In the genomic region with DNA sequence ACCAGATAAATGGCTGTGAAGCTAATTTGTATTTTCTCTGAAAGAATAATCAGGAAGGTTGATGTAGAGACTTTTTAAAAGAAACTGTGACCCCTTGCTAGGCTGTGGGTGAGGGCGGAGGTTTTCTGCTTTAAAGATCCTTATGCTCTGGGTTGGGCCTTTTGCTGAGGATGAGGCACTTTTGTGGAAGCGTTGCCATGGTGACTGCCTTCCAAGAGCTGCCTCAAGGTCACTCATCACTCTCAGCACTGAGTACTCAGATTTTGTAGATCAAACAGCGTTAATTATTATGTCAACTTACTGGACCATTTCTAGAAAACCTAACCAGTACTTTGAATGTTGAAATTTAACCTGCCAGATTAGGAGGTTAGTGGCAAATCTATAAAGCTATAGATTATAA, we compare ENCODE assay signal across 8 mouse cellular contexts. TPM values are rescaled to one million over a fixed set of nuclear protein-coding genes. Genes with fewer than 3 reads are reported as not detected.
DNase-seq lines count a peak whose midpoint lies in the region; ATAC-seq and TF ChIP-seq lines count a peak whose summit lies in the region.

No protein-coding gene starts in this region.

- H3K9me3 ChIP-seq in intestine, embryonic 15.5 days: no peaks in the 10 kb centered on the region
- no peaks in the 10 kb centered on the region for H3K9me3 ChIP-seq in intestine, postnatal 0 days (ENCODE audit: control insufficient read depth)
- no peaks in the 10 kb centered on the region for H3K9me3 ChIP-seq in hindbrain, embryonic 12.5 days (replicated peaks)
- no peaks in the 10 kb centered on the region for H3K9me3 ChIP-seq in midbrain, embryonic 14.5 days (ENCODE audit: control insufficient read depth, low read length)

- no peaks in the 10 kb centered on the region for H3K27me3 ChIP-seq in intestine, embryonic 15.5 days (replicated peaks)
- H3K27me3 ChIP-seq in intestine, postnatal 0 days (replicated peaks; ENCODE audit: control insufficient read depth, insufficient read depth, low read length): no peaks in the 10 kb centered on the region
- H3K27me3 ChIP-seq in hindbrain, embryonic 12.5 days: no peaks in the 10 kb centered on the region
- H3K27me3 ChIP-seq in midbrain, embryonic 14.5 days (ENCODE audit: control insufficient read depth, insufficient read depth, low read length): no peaks in the 10 kb centered on the region

- H3K27ac ChIP-seq in intestine, embryonic 15.5 days: no peak overlapping the region
- H3K27ac ChIP-seq in intestine, postnatal 0 days (ENCODE audit: low read depth, low read length): no peak overlapping the region
- peak overlapping the region; percentile 91 for H3K27ac ChIP-seq in hindbrain, embryonic 12.5 days
- H3K27ac ChIP-seq in midbrain, embryonic 14.5 days (replicated peaks; ENCODE audit: low read depth, low read length): peak overlapping the region; percentile 92

- peak; percentile 44 to 65 for DNase-seq in adrenal gland, postnatal 36 days
- DNase-seq in midbrain, embryonic 14.5 days: peak; percentile 91
- no peak for DNase-seq in urinary bladder, adult 2 months (ENCODE audit: low spot score)
- no peak for DNase-seq in T-cell, adult 2 months (ENCODE audit: low spot score)
- DNase-seq in B cell, adult 2 months: no peak

- no peak for TF ChIP-seq CTCF in intestine, postnatal 0 days (IDR thresholded peaks at IDR 0.05; ENCODE audit: low read depth)

- 31% methylated on average over 3 of the region's 3 CpGs for WGBS in intestine, embryonic 15.5 days
- WGBS in intestine, postnatal 0 days: 42% methylated on average over 3 of the region's 3 CpGs
- 31% methylated on average over 3 of the region's 3 CpGs for WGBS in hindbrain, embryonic 12.5 days
- WGBS in midbrain, embryonic 14.5 days: 5% methylated on average over 3 of the region's 3 CpGs

- H3K4me3 ChIP-seq in intestine, embryonic 15.5 days (replicated peaks): no peak overlapping the region
- H3K4me3 ChIP-seq in intestine, postnatal 0 days (ENCODE audit: low read depth, low read length): no peak overlapping the region
- no peak overlapping the region for H3K4me3 ChIP-seq in hindbrain, embryonic 12.5 days
- no peak overlapping the region for H3K4me3 ChIP-seq in midbrain, embryonic 14.5 days (replicated peaks; ENCODE audit: low read depth, low read length)

- peaks cover 16% of the 10 kb centered on the region for H3K4me1 ChIP-seq in intestine, embryonic 15.5 days (replicated peaks)
- H3K4me1 ChIP-seq in intestine, postnatal 0 days (replicated peaks; ENCODE audit: control insufficient read depth, insufficient read depth, low read length): 0 out of 2 replicates have a peak, but pooled peaks cover 12% of the 10 kb centered on the region
- peaks cover 23% of the 10 kb centered on the region for H3K4me1 ChIP-seq in hindbrain, embryonic 12.5 days
- peaks cover 31% of the 10 kb centered on the region for H3K4me1 ChIP-seq in midbrain, embryonic 14.5 days (ENCODE audit: control insufficient read depth, insufficient read depth, low read length)

- no peaks in the 10 kb centered on the region for H3K36me3 ChIP-seq in intestine, embryonic 15.5 days
- no peaks in the 10 kb centered on the region for H3K36me3 ChIP-seq in intestine, postnatal 0 days (ENCODE audit: control insufficient read depth, insufficient read depth)
- H3K36me3 ChIP-seq in hindbrain, embryonic 12.5 days: no peaks in the 10 kb centered on the region
- no peaks in the 10 kb centered on the region for H3K36me3 ChIP-seq in midbrain, embryonic 14.5 days (ENCODE audit: control insufficient read depth, insufficient read depth, low read length)

- 0 out of 2 replicates have a peak, but pooled peaks have one; percentile 27 for ATAC-seq in intestine, embryonic 15.5 days
- no peak for ATAC-seq in intestine, postnatal 0 days
- ATAC-seq in hindbrain, embryonic 12.5 days (ENCODE audit: low FRiP score): peak; percentile 75; the same call in 1 of the 2 replicates
- ATAC-seq in midbrain, embryonic 14.5 days (ENCODE audit: low FRiP score, low TSS enrichment): peak; percentile 43; the same call in 1 of the 2 replicates

- no peak overlapping the region for H3K4me2 ChIP-seq in intestine, embryonic 15.5 days (replicated peaks)
- H3K4me2 ChIP-seq in intestine, postnatal 0 days (replicated peaks; ENCODE audit: low read depth): no peak overlapping the region
- no peak overlapping the region for H3K4me2 ChIP-seq in hindbrain, embryonic 12.5 days (replicated peaks)
- peak overlapping the region; percentile 13 for H3K4me2 ChIP-seq in midbrain, embryonic 14.5 days (ENCODE audit: low read length)

- no peak overlapping the region for H3K9ac ChIP-seq in intestine, embryonic 15.5 days
- H3K9ac ChIP-seq in intestine, postnatal 0 days (ENCODE audit: low read depth, low read length): no peak overlapping the region
- H3K9ac ChIP-seq in hindbrain, embryonic 12.5 days: no peak overlapping the region
- no peak overlapping the region; the same call in 1 of the 2 replicates for H3K9ac ChIP-seq in midbrain, embryonic 14.5 days (replicated peaks; ENCODE audit: low read length)

RNA-seq across cellular contexts. Expression of gene Ncoa3, which starts 29.2 kb away (rescaled TPM):
- 10.8 TPM in 2 replicates for polyA plus RNA-seq in intestine, embryonic 15.5 days (2015; fragmentation: Nextera tagmentation; extraction: Ambion mirVana)
- 4.7 and 5.7 TPM in 2 replicates for polyA plus RNA-seq in intestine, postnatal 0 days (2015; fragmentation: Nextera tagmentation; extraction: Ambion mirVana)
- total RNA-seq in adrenal gland, postnatal 36 days (2021): 10 to 100 TPM; 24.6 to 42.8 TPM
- polyA plus RNA-seq in hindbrain, embryonic 12.5 days (2016; fragmentation: Nextera tagmentation; extraction: Ambion mirVana): 14.9 and 15.0 TPM in 2 replicates
- polyA plus RNA-seq in midbrain, embryonic 14.5 days (2014; fragmentation: Nextera tagmentation; extraction: Ambion mirVana): 15.3 and 18.2 TPM in 2 replicates
- 34.9 and 36.8 TPM in 2 replicates for polyA plus RNA-seq in urinary bladder, adult 2 months (2012; rRNA removed)

Comparison
In these comparisons a context has a peak if more than half of its experiments do, and no peak if none do; other contexts are left out.
1. H3K27ac ChIP-seq: peak in hindbrain, embryonic 12.5 days (single experiment) and midbrain, embryonic 14.5 days (single experiment); none in intestine, embryonic 15.5 days (single experiment) and intestine, postnatal 0 days (single experiment).
2. DNase-seq: peak in adrenal gland, postnatal 36 days (2 of 2) and midbrain, embryonic 14.5 days (single experiment); none in urinary bladder, adult 2 months (single experiment), T-cell, adult 2 months (single experiment) and B cell, adult 2 months (0 of 2).